Mouse (Mus musculus) gastrocnemius, postnatal 36 days (tissue): ENCODE data around the gene Lmo1. TPM values are rescaled to one million over a fixed set of nuclear protein-coding genes. Genes with fewer than 3 reads are reported as not detected.
"Not testable (repeated sequence)": the region's sequence is repeated elsewhere in the genome, so short reads cannot be mapped to it uniquely, and the experiment has no call there.

ENCODE experiments used
- DNase-seq, 2 experiments: peaks; one replicate each; pipeline ENCODE4 v3.0.0; 2022
- intact Hi-C: fragments of 180-260 bp; cut with DNase I; formaldehyde crosslinking; loops from one replicate; pipeline ENCODE4 v1.15.1; 2025
- total RNA-seq, 2 experiments: library from RNA; stranded (reverse); gene quantifications; 2 replicates each; pipeline ENCODE4 v1.2.3; 2021

The Lmo1 gene
- total RNA-seq, 2 experiments from 2014 or later: 2.3 to 2.8 TPM

- no peak for DNase-seq
- intact Hi-C loops: no loop called here
These were observed 45.6 kb downstream of the Lmo1 start for GRCm38 (mm10) chr7:109129442-109129841.

GRCm38 (mm10) chr7:109115929-109116328 lies 59.1 kb downstream of the Lmo1 start:
- DNase-seq: no peak
- intact Hi-C loops: no loop called here

GRCm38 (mm10) chr7:109115488-109115887 lies 59.5 kb downstream of the Lmo1 start:
- intact Hi-C loops, DNase-seq: not testable (repeated sequence)

GRCm38 (mm10) chr7:109114950-109115349 lies 60.1 kb downstream of the Lmo1 start:
- intact Hi-C loops: no loop called here
- DNase-seq: no peak

GRCm38 (mm10) chr7:109111000-109111399 lies 64.0 kb downstream of the Lmo1 start:
- no peak for DNase-seq
- intact Hi-C loops: no loop called here

- intact Hi-C loops: loop anchor here (5.0 kb wide), 1 partner anchor 317 kb away; no protein-coding TSS in a partner anchor
- DNase-seq: no peak
These were observed 70.1 kb downstream of the Lmo1 start for GRCm38 (mm10) chr7:109104894-109105293.

- intact Hi-C loops: loop anchor here (5.0 kb wide), 1 partner anchor 321 kb away; no protein-coding TSS in a partner anchor
- no peak for DNase-seq
These were observed 73.8 kb downstream of the Lmo1 start for GRCm38 (mm10) chr7:109101167-109101566.

- intact Hi-C loops: no loop called here
- no peak for DNase-seq
These were observed 76.6 kb downstream of the Lmo1 start for GRCm38 (mm10) chr7:109098145-109099018.

- no peak for DNase-seq
- intact Hi-C loops: no loop called here
These were observed 77.8 kb downstream of the Lmo1 start for GRCm38 (mm10) chr7:109097203-109097602.

- no peak for DNase-seq
- intact Hi-C loops: no loop called here
These were observed 78.4 kb downstream of the Lmo1 start for GRCm38 (mm10) chr7:109096618-109097017.

- DNase-seq: no peak
- intact Hi-C loops: no loop called here
These were observed 80.7 kb downstream of the Lmo1 start for GRCm38 (mm10) chr7:109094294-109094693.

GRCm38 (mm10) chr7:109091316-109091715 lies 83.7 kb downstream of the Lmo1 start:
- DNase-seq, intact Hi-C loops: not testable (repeated sequence)

Other genes with a start within 250 kb of the Lmo1 start
- 1 to 10 TPM; 1.3 to 1.8 TPM for gene Nlrp10, start 245.0 kb downstream of the Lmo1 start, total RNA-seq
- gene Eif3f, start 240.8 kb downstream of the Lmo1 start, total RNA-seq: 100 to 1,000 TPM in 1 of 2 experiments, 10 to 100 TPM in 1; 90.9 to 108 TPM
- under 1 TPM; 0.38 to 0.49 TPM for gene Tub, start 224.9 kb downstream of the Lmo1 start, total RNA-seq
- gene Ric3, start 91.9 kb downstream of the Lmo1 start, total RNA-seq: 1 to 10 TPM; 1.3 to 1.5 TPM